Mouse (Mus musculus): ENCODE measurements around the gene Tcap. TPM values are rescaled to one million over a fixed set of nuclear protein-coding genes. Genes with fewer than 3 reads are reported as not detected.

Gene Tcap
- 1,000 to 10,000 TPM in 1 of 2 experiments, 100 to 1,000 TPM in 1; 673 to 1,120 TPM for total RNA-seq (2021)
- long read RNA-seq, experiment 1, transcript Tcap-201 (2 exons, 948 nt) = major isoform, 2,211 of 2,294 reads
- long read RNA-seq, experiment 1, partial matches to known transcripts = 0 of 2,294 reads
- long read RNA-seq, experiment 1, other reads (novel, unspliced or antisense) = 83 of 2,294 reads
- long read RNA-seq, experiment 2, transcript Tcap-201 (2 exons, 948 nt) = major isoform, 2,739 of 2,867 reads
- long read RNA-seq, experiment 2, partial matches to known transcripts = 1 of 2,867 reads
- long read RNA-seq, experiment 2, other reads (novel, unspliced or antisense) = 127 of 2,867 reads

GRCm38 (mm10) chr11:98383261-98384030 is at the start of gene Tcap:
TSS of gene Tcap (plus strand) at chr11:98383811.
- DNase-seq = no peak
- intact Hi-C loops (cut with DNase I; ENCODE audit: low total_unique reads) = no loop called here

GRCm38 (mm10) chr11:98333981-98334741 is 49.5 kb upstream of the Tcap start:
- intact Hi-C loops (cut with DNase I; ENCODE audit: low total_unique reads) = no loop called here
- DNase-seq = no peak

GRCm38 (mm10) chr11:98335250-98335649 is 48.4 kb upstream of the Tcap start:
- DNase-seq = no peak
- intact Hi-C loops (cut with DNase I; ENCODE audit: low total_unique reads) = no loop called here

GRCm38 (mm10) chr11:98336245-98337107 is 47.1 kb upstream of the Tcap start:
- intact Hi-C loops (cut with DNase I; ENCODE audit: low total_unique reads) = no loop called here

GRCm38 (mm10) chr11:98338507-98338961 is 45.1 kb upstream of the Tcap start:
- peak; percentile 41 for DNase-seq
- intact Hi-C loops (cut with DNase I; ENCODE audit: low total_unique reads) = no loop called here

More at GRCm38 (mm10) chr11:98336245-98337107, 47.1 kb upstream of the Tcap start:
- no peak for DNase-seq

GRCm38 (mm10) chr11:98339071-98339501 is 44.5 kb upstream of the Tcap start:
- intact Hi-C loops (cut with DNase I; ENCODE audit: low total_unique reads) = no loop called here

GRCm38 (mm10) chr11:98339679-98340287 is 43.8 kb upstream of the Tcap start:
- intact Hi-C loops (cut with DNase I; ENCODE audit: low total_unique reads) = loop anchor here (5.0 kb wide), 2 partner anchors 98 to 118 kb away; partner anchors contain the start of gene Mien1
- DNase-seq = no peak

More at GRCm38 (mm10) chr11:98339071-98339501, 44.5 kb upstream of the Tcap start:
- DNase-seq = no peak

GRCm38 (mm10) chr11:98340597-98340996 is 43.0 kb upstream of the Tcap start:
- intact Hi-C loops (cut with DNase I; ENCODE audit: low total_unique reads) = loop anchor here (5.0 kb wide), 2 partner anchors 97 to 117 kb away; partner anchors contain the start of gene Mien1
- DNase-seq = no peak

- intact Hi-C loops (cut with DNase I; ENCODE audit: low total_unique reads) = loop anchor here (5.0 kb wide), 2 partner anchors 96 to 116 kb away; partner anchors contain the start of gene Mien1
Observed at GRCm38 (mm10) chr11:98341174-98341573, 42.4 kb upstream of the Tcap start.

GRCm38 (mm10) chr11:98342000-98342945 is 41.3 kb upstream of the Tcap start:
- DNase-seq = peak; percentile 85
- intact Hi-C loops (cut with DNase I; ENCODE audit: low total_unique reads) = loop anchor here (5.0 kb wide), 2 partner anchors 95 to 115 kb away; partner anchors contain the start of gene Mien1

More at GRCm38 (mm10) chr11:98341174-98341573, 42.4 kb upstream of the Tcap start:
- DNase-seq = no peak

- peak; percentile 66 for DNase-seq
- intact Hi-C loops (cut with DNase I; ENCODE audit: low total_unique reads) = loop anchor here (5.0 kb wide), 2 partner anchors 42 to 78 kb away; partner anchors contain the start of gene Pnmt
Observed at GRCm38 (mm10) chr11:98345253-98345652, 38.4 kb upstream of the Tcap start.

- DNase-seq = no peak
- intact Hi-C loops (cut with DNase I; ENCODE audit: low total_unique reads) = loop anchor here (5.0 kb wide), 2 partner anchors 41 to 79 kb away; partner anchors contain the start of gene Pnmt
Observed at GRCm38 (mm10) chr11:98346168-98346567, 37.4 kb upstream of the Tcap start.

- intact Hi-C loops (cut with DNase I; ENCODE audit: low total_unique reads) = loop anchor here (5.0 kb wide), 2 partner anchors 40 to 80 kb away; partner anchors contain the start of gene Pnmt
- no peak for DNase-seq
Observed at GRCm38 (mm10) chr11:98347385-98348082, 36.1 kb upstream of the Tcap start.

- intact Hi-C loops (cut with DNase I; ENCODE audit: low total_unique reads) = loop anchor here (5.0 kb wide), 2 partner anchors 39 to 81 kb away; partner anchors contain the start of gene Pnmt
- no peak for DNase-seq
Observed at GRCm38 (mm10) chr11:98348083-98348961, 35.3 kb upstream of the Tcap start, which contains the start of gene Ppp1r1b. TSS of gene Ppp1r1b (plus strand) at chr11:98348404.

GRCm38 (mm10) chr11:98349308-98349707 is 34.3 kb upstream of the Tcap start:
- DNase-seq = no peak
- intact Hi-C loops (cut with DNase I; ENCODE audit: low total_unique reads) = loop anchor here (5.0 kb wide), 2 partner anchors 38 to 82 kb away; partner anchors contain the start of gene Pnmt

All from gastrocnemius, postnatal 14 days (tissue).